Mouse (Mus musculus): ENCODE measurements around the gene Olfr332. TPM values are rescaled to one million over a fixed set of nuclear protein-coding genes. Genes with fewer than 3 reads are reported as not detected.
A peak's percentile ranks its signal among the peaks of the same experiment; 100 is the strongest.
"Not testable (repeated sequence)": the region's sequence is repeated elsewhere in the genome, so short reads cannot be mapped to it uniquely, and the experiment has no call there.

Olfr332 gene
- total RNA-seq (2021), result not detected
- long read RNA-seq, result 0 reads

GRCm38 (mm10) chr11:58492455-58492854 lies at the start of gene Olfr332:
Olfr332 (minus strand) TSS chr11:58492555.
- DNase-seq (ENCODE audit: low spot score in 2 of 2), result no peak

- DNase-seq (ENCODE audit: low spot score in 2 of 2), result not testable (repeated sequence)
Observed at GRCm38 (mm10) chr11:58534736-58535135, 42.4 kb upstream of the Olfr332 start, which contains the start of gene Olfr330. Olfr330 (minus strand) TSS chr11:58534836.

- peak in 1 of 2 experiments; percentile 19 for DNase-seq (ENCODE audit: low spot score in 2 of 2)
Observed at GRCm38 (mm10) chr11:58519756-58520155, 27.4 kb upstream of the Olfr332 start.

- DNase-seq (ENCODE audit: low spot score in 2 of 2), result peak; percentile 62 to 67
Observed at GRCm38 (mm10) chr11:58518916-58519315, 26.6 kb upstream of the Olfr332 start.

- not testable (repeated sequence) for DNase-seq (ENCODE audit: low spot score in 2 of 2)
Observed at GRCm38 (mm10) chr11:58509058-58509457, 16.7 kb upstream of the Olfr332 start.

GRCm38 (mm10) chr11:58502472-58502871 lies 10.1 kb upstream of the Olfr332 start, which contains the start of gene Olfr331:
Olfr331 (minus strand) TSS chr11:58502572.
- not testable (repeated sequence) for DNase-seq (ENCODE audit: low spot score in 2 of 2)

GRCm38 (mm10) chr11:58499290-58499689 lies 6.9 kb upstream of the Olfr332 start:
- DNase-seq (ENCODE audit: low spot score in 2 of 2), result peak in 1 of 2 experiments; percentile 20

GRCm38 (mm10) chr11:58498761-58499160 lies 6.4 kb upstream of the Olfr332 start:
- DNase-seq (ENCODE audit: low spot score in 2 of 2), result no peak

- no peak for DNase-seq (ENCODE audit: low spot score in 2 of 2)
Observed at GRCm38 (mm10) chr11:58462170-58462569, 30.2 kb downstream of the Olfr332 start, which contains the start of gene Olfr30. Olfr30 (minus strand) TSS chr11:58462270.

GRCm38 (mm10) chr11:58453592-58453991 lies 38.8 kb downstream of the Olfr332 start:
- no peak for DNase-seq (ENCODE audit: low spot score in 2 of 2)

GRCm38 (mm10) chr11:58452759-58453158 lies 39.6 kb downstream of the Olfr332 start, which contains the start of gene Lypd9:
Lypd9 (minus strand) TSS chr11:58452923.
- DNase-seq (ENCODE audit: low spot score in 2 of 2), result no peak

Other genes starting within 250 kb of the Olfr332 start
- gene 4930438A08Rik, start 217.8 kb downstream of the Olfr332 start, total RNA-seq (2021), result not detected
- 10 to 100 TPM; 24.4 to 25.9 TPM for gene Zfp692, start 185.5 kb downstream of the Olfr332 start, total RNA-seq (2021)
- 10 to 100 TPM; 43.4 to 43.5 TPM for gene Zfp672, start 162.2 kb downstream of the Olfr332 start, total RNA-seq (2021)
- gene Sh3bp5l, start 161.8 kb downstream of the Olfr332 start, total RNA-seq (2021), result 10 to 100 TPM; 48.9 to 55.4 TPM
- gene Lypd8, start 113.5 kb downstream of the Olfr332 start, total RNA-seq (2021), result not detected
- not detected for gene 1810065E05Rik, start 71.4 kb downstream of the Olfr332 start, total RNA-seq (2021)
- gene Gm12253, start 60.0 kb downstream of the Olfr332 start, total RNA-seq (2021), result not detected
- gene Lypd9, start 39.6 kb downstream of the Olfr332 start, total RNA-seq (2021), result not detected
- not detected for gene Olfr30, start 30.3 kb downstream of the Olfr332 start, total RNA-seq (2021)
- gene Olfr331, start 10.0 kb upstream of the Olfr332 start, total RNA-seq (2021), result not detected
- not detected for gene Olfr330, start 42.3 kb upstream of the Olfr332 start, total RNA-seq (2021)
- gene Olfr329-ps, start 53.9 kb upstream of the Olfr332 start, total RNA-seq (2021), result not detected
- under 1 TPM; 0.10 to 0.18 TPM for gene Olfr328, start 63.1 kb upstream of the Olfr332 start, total RNA-seq (2021)
- gene Olfr224, start 78.0 kb upstream of the Olfr332 start, total RNA-seq (2021), result not detected
- not detected for gene Olfr325, start 85.2 kb upstream of the Olfr332 start, total RNA-seq (2021)
- gene Olfr324, start 102.6 kb upstream of the Olfr332 start, total RNA-seq (2021), result not detected
- not detected for gene 2210407C18Rik, start 123.5 kb upstream of the Olfr332 start, total RNA-seq (2021)
- under 1 TPM in 1 of 2 experiments, not detected in 1; 0.15 TPM for gene Olfr323, start 137.9 kb upstream of the Olfr332 start, total RNA-seq (2021)
- gene Trim58, start 147.9 kb upstream of the Olfr332 start, total RNA-seq (2021), result not detected
- not detected for gene Olfr322, start 166.2 kb upstream of the Olfr332 start, total RNA-seq (2021)
- gene Olfr320, start 188.5 kb upstream of the Olfr332 start, total RNA-seq (2021), result not detected
- not detected for gene Olfr319, start 206.6 kb upstream of the Olfr332 start, total RNA-seq (2021)
- gene Olfr318, start 231.5 kb upstream of the Olfr332 start, total RNA-seq (2021), result under 1 TPM in 1 of 2 experiments, not detected in 1; 0.08 TPM
- under 1 TPM in 1 of 2 experiments, not detected in 1; 0.10 TPM for gene Olfr317, start 246.7 kb upstream of the Olfr332 start, total RNA-seq (2021)